Mouse (Mus musculus): ENCODE measurements around the gene Adig.

Gene Adig

GRCm38 (mm10) chr2:158545266-158545665 lies 42.9 kb downstream of the Adig start:
- no peak for DNase-seq

- DNase-seq = peak; percentile 64
These were observed 44.3 kb downstream of the Adig start for GRCm38 (mm10) chr2:158546751-158547150.

- peak; percentile 80 for DNase-seq
These were observed 47.7 kb downstream of the Adig start for GRCm38 (mm10) chr2:158550067-158550466.

- no peak for DNase-seq
These were observed 52.0 kb downstream of the Adig start for GRCm38 (mm10) chr2:158554366-158554765.

- DNase-seq = no peak
These were observed 52.8 kb downstream of the Adig start for GRCm38 (mm10) chr2:158555252-158555651.

GRCm38 (mm10) chr2:158555812-158556211 lies 53.4 kb downstream of the Adig start:
- DNase-seq = no peak

GRCm38 (mm10) chr2:158556225-158556624 lies 53.8 kb downstream of the Adig start:
- peak; percentile 64 for DNase-seq

- DNase-seq = no peak
These were observed 54.3 kb downstream of the Adig start for GRCm38 (mm10) chr2:158556750-158557149.

Measured in liver (tissue).